Mouse (Mus musculus): ENCODE results near the gene Rev1.

- TF ChIP-seq ETS1 (conservative IDR thresholded peaks at IDR 0.05; ENCODE audit: low read depth, low read length) (no peak), GABPA (IDR thresholded peaks at IDR 0.05; ENCODE audit: insufficient replicate concordance, low read depth, low read length) (no peak), MAX (IDR thresholded peaks at IDR 0.05; ENCODE audit: low read length) (no peak), TBP (conservative IDR thresholded peaks at IDR 0.05; ENCODE audit: low read depth, low read length) (no peak), USF2 (conservative IDR thresholded peaks at IDR 0.05; ENCODE audit: low read depth, low read length) (no peak), IRF4 (IDR thresholded peaks at IDR 0.05; ENCODE audit: low read depth, low read length) (no peak), POLR2A (IDR thresholded peaks at IDR 0.05; ENCODE audit: low read depth, low read length) (no peak), CTCF (conservative IDR thresholded peaks at IDR 0.05 in 1 of 2, IDR thresholded peaks at IDR 0.05 in 1 of 2; ENCODE audit: low read depth in 2 of 2, low read length in 2 of 2) (no peak), KAT2A (IDR thresholded peaks at IDR 0.05; ENCODE audit: insufficient replicate concordance, low read length) (no peak), POLR2AphosphoS2 (IDR thresholded peaks at IDR 0.05; ENCODE audit: low read depth, low read length) (no peak), USF1 (IDR thresholded peaks at IDR 0.05; ENCODE audit: low read depth, low read length) (no peak), HCFC1 (IDR thresholded peaks at IDR 0.05; ENCODE audit: low read depth, low read length) (no peak), MYC (IDR thresholded peaks at IDR 0.05; ENCODE audit: low read depth, low read length) (no peak)
Measured at GRCm38 (mm10) chr1:38031391-38031790, 98.2 kb downstream of the Rev1 start.

All from CH12.LX (cell line).